Mouse (Mus musculus) testis, adult 2 months (tissue): Measurements from ENCODE around the gene Olfr522.

Source experiments
- CTCF ChIP-seq: fragments of 200-500 bp; IDR thresholded peaks from 2 replicates; pipeline ENCODE4 v1.5.1; 2012; ENCODE audit warnings: low read depth, mild to moderate bottlenecking, inconsistent platforms, low read length, moderate library complexity; ENCODE audit not compliant: control insufficient read depth, insufficient read depth, insufficient replicate concordance
- POLR2A ChIP-seq: fragments of 200-500 bp; IDR thresholded peaks from 2 replicates; pipeline ENCODE4 v1.6.1; 2012; ENCODE audit warnings: low read depth, mild to moderate bottlenecking, inconsistent platforms, low read length, moderate library complexity; ENCODE audit not compliant: control insufficient read depth

DNA sequence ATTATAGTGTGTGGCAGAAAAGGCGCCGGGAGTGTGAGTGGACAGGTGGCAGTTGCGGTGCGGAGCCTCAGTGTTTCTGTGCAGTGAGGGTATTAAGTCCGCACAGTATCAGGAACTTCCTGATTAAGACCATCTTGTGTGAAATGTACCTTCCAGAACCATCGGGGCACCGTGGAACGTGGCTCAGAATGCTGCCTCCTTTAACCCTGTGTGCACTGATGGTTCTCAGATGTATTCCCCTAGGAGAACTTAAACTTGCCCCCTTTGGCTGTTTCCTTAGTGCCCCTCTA, 26.6 kb downstream of the Olfr522 start:
- TF ChIP-seq POLR2A (no peak), CTCF (no peak)
